Mouse (Mus musculus): ENCODE measurements around the gene Caln1.

- TF ChIP-seq ZC3H11A (IDR thresholded peaks at IDR 0.05; ENCODE audit: borderline replicate concordance, low read depth, low read length), result no peak
- no peak for TF ChIP-seq CHD2 (IDR thresholded peaks at IDR 0.05; ENCODE audit: low read depth, low read length)
- TF ChIP-seq HCFC1 (IDR thresholded peaks at IDR 0.05; ENCODE audit: borderline replicate concordance, insufficient read depth, low read length), result no peak
These were observed 337.1 kb downstream of the Caln1 start for GRCm38 (mm10) chr5:130706202-130706855.
